Mouse (Mus musculus) layer of hippocampus, postnatal 25 days (tissue): ENCODE results near the gene Lrrc73. TPM values are rescaled to one million over a fixed set of nuclear protein-coding genes. Genes with fewer than 3 reads are reported as not detected.

ENCODE experiments used
- DNase-seq, 2 experiments: peaks; one replicate each; pipeline ENCODE4 v3.0.0; 2022; ENCODE audit warnings: mixed read lengths in 2 of 2, low spot score in 1 of 2; ENCODE audit errors: extremely low spot score in 1 of 2
- total RNA-seq, 2 experiments: library from RNA; stranded (reverse); gene quantifications; 2 replicates each; pipeline ENCODE4 v1.2.3; 2021

Gene Lrrc73
- total RNA-seq, 2 experiments from 2014 or later = 69.7 to 72.5 TPM

GRCm38 (mm10) chr17:46258279-46259053 is 5.1 kb downstream of the Lrrc73 start:
- no peak for DNase-seq

DNA sequence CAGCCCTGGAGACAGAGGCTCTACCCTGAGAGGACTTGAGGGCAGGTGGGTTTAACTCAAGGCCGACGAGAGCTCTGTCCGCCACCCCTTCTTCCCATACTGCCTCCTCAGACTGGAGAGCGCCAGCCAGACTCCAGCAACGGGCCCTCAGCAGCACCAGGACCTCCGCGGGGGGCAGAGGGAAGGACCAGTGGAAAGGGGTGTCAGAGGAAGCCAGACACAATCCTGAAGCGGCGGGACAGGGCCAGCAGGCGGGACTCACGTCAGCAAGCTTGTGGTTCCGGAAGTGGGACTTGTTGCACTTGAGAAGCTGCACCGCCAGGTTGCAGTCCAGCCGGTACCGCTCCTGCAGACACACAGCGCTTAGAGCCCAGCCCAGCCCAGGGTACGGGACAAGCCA is 6.3 kb downstream of the Lrrc73 start:
- no peak for DNase-seq

DNA sequence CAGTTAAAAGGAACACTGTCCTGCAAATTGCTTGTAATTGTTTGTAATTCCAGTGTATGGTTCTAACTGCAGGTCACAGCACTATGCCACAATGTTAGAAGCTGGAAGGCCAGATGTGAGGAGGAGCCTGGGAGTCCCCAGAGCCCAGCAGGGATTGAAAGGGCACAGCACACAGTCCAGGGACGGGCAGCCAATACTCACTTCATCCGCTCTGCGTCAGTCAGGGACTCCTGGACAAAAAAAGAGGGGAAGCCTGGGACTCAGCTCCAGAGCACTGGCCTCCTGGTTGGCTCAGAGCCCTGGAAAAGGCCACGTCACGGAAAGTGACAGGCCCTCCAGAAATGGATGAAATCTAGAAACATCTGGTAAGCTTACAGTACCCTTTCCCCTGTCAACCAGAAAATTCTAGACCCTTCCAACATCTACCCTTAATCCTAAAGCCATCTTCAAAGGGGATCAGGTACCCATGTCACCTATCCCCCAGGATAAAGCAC is 8.9 kb downstream of the Lrrc73 start:
- DNase-seq = no peak

GRCm38 (mm10) chr17:46265502-46265901 is 12.2 kb downstream of the Lrrc73 start:
- DNase-seq = no peak

DNA sequence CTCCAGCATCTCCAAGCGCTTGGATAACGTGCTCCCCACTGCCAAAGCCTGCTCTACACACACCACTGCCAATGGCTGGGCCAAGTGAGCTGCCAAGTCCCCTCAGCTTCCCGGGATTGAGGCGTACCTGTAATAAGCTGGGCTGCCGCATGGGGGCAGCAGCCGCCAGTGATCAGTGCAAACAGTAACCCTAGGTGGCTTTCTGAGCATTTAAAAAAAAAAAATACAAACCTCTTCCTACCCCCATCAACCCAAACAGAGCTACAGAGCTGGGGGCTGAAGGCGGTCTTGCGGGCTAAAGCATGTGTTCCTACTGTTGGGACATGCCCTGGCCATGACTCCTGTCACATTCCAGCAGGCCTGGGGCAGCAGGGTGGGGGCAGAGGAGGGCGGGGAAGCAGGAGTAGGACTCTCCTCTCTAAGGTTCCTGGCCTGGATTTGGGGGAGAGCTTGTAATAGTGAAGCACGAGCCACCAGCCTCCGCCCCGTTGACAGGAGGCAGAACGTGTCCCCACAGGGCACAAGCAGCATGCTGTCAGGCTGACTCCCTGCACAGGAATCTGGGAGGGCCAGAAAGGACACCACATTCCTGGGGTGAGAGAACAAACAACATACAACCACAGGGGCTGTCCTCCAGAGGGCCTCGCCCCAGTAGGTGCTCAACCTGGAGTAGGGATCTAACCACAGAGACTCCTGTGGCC is 12.7 kb downstream of the Lrrc73 start:
- DNase-seq = peak; percentile 86 to 90

DNA sequence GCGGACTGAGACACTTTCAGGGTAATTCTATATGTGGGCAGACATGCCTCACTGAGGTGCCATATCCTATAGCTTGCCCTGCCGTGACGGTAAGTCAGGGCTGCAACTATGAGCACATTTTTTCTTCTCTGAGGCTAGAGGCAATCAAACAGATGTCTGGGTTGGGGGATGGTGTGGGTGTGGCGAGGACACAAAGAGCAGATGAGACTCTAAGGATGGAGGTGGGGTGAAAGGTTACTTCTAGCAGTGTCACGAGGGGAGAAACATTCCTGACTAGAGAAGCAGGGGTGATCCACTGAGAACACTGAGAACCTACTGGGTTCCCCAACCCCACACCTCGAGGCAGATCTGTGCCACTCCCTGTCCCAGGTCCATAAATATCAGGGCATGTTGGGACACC is 13.7 kb downstream of the Lrrc73 start:
- DNase-seq = no peak

GRCm38 (mm10) chr17:46267511-46267910 is 14.2 kb downstream of the Lrrc73 start:
- DNase-seq = no peak

- DNase-seq = no peak
These were observed 14.8 kb downstream of the Lrrc73 start for GRCm38 (mm10) chr17:46268026-46268720.

DNA sequence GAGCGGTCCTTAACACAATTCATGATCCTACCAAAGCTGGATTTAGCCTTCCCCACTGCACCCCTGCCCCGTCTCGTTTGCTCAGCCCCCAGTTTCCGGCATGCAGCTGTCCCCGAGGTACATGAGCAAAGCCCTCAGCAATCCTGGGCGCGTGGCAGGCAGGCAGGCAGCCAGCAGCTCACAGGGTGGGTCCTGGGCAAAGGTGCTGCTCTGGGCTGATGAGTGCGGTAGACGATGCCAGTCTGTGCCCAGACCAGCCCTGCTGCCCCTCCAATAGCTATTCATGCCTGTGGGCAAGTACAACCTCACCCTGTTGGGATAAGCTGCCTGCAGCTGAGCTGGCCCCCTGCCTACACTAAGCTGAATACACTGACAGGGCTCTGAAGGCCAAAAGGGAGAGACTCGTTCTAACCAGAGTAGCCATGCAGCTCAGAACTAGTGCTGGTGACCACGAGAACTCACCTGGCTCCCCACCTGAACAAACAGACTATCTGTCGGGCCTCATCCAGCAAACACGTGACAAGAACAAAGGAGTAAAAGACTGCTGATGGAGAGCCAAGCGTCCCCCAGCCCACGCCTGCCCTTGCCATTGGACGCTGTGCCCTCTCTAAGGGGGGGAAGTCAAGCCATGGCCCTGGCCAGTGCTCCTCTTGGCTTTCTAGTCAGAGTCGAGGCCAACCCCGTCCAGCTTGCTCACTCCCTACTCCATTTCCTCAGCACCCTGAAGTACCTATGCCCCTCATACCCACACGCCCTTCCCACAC is 16.6 kb downstream of the Lrrc73 start:
- DNase-seq = no peak

DNA sequence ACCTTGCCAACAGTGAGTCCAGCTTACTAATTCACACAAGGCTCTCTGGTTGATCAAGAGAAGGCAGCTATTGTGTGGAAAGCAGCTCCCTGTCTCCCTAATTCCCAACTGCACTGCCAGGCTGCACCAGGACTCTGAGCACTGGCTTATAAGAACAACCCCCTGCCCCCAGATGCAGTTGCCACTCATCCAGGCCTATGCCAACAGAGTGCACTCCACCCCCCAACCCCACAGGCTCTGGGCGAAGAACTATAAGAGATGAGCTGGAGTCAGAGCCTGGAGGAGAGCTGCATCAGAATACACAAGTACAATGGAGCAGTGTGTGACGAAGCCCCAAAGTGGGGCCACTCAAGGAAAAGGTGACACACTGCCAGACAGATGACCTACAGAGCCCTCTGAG is 18.7 kb downstream of the Lrrc73 start:
- no peak for DNase-seq

DNA sequence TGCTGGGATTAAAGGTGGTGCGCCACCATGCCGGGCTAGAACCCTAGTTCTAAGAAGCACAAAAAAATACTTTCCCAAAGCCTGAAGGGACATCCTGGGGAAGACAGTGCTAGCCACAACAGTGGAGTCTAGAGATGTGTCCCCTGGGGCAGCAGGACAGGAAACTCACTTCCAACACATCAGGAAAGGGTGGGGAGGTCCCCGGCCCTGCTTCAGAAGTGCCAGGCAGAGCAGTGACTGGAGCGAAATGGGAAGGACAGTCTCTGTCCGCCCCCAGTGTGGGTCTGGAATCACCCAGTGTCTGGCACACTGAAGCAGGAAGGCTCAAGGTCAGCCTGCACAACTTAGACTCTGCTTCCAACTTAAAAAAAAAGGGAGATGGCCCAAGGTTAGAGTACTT is 19.3 kb downstream of the Lrrc73 start:
- no peak for DNase-seq

GRCm38 (mm10) chr17:46273803-46274236 is 20.5 kb downstream of the Lrrc73 start:
- DNase-seq = no peak

GRCm38 (mm10) chr17:46274465-46274864 is 21.1 kb downstream of the Lrrc73 start:
- no peak for DNase-seq

GRCm38 (mm10) chr17:46275034-46275433 is 21.7 kb downstream of the Lrrc73 start:
- DNase-seq = no peak

DNA sequence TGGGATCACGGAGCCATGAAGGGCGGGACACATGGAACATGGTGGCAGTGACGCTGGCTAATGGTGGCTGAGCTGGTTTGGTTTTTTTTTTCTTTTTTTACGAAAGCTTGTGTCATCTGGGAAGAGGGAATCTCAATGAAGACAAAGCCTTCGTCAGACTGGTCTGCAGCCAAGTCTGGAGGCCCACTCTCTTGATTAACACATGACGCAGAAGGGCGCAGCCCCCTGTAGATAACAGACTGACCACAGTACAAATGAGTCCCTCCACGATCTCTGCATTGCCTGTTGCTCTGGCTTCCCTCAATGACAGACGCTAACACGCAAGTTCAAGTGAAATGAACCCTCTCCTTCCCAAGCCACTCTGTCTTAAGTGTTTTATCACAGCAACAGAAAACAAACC is 22.2 kb downstream of the Lrrc73 start:
- DNase-seq = no peak

GRCm38 (mm10) chr17:46277586-46277985 is 24.3 kb downstream of the Lrrc73 start:
- no peak for DNase-seq

GRCm38 (mm10) chr17:46278011-46278765 is 24.9 kb downstream of the Lrrc73 start:
- no peak for DNase-seq

GRCm38 (mm10) chr17:46282483-46283123 is 29.3 kb downstream of the Lrrc73 start, which contains the start of gene Tjap1:
Gene Tjap1, minus strand, starts transcription at chr17:46283026.
- DNase-seq = peak; percentile 73 to 78

DNA sequence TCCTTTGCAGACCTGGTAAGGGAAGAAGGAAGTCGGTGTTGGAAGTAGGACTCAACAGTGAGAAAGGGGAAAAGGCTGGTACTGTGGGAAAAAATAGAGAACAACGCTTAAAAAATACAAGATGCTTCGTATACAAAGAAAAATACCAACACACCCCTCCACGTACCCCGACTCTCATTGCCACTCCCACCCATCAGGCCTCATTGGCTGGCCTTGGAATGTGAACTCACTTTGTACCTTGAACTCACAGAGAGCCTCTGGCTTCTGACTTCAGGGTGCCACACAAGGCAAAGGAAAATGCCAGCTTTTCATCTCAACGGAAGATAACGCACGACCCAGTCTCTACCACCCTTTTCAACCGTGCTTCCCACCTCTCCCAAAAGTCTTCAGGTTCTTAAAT is 29.8 kb downstream of the Lrrc73 start:
- no peak for DNase-seq
